Mouse (Mus musculus) olfactory bulb, adult 2 months (tissue): ENCODE measurements around the gene Cep170b.

ENCODE experiments used
- CTCF ChIP-seq: fragments of 200-500 bp; IDR thresholded peaks from 2 replicates; pipeline ENCODE4 v1.5.1; 2012; ENCODE audit warnings: low read depth, mild to moderate bottlenecking, low read length, moderate library complexity; ENCODE audit not compliant: insufficient read depth
- POLR2A ChIP-seq: fragments of 200-500 bp; IDR thresholded peaks from 2 replicates; pipeline ENCODE4 v1.6.1; 2012; ENCODE audit warnings: mild to moderate bottlenecking, low read depth, low read length, moderate library complexity; ENCODE audit not compliant: insufficient read depth

GRCm38 (mm10) chr12:112794356-112794816 is 74.1 kb downstream of the Cep170b start:
- TF ChIP-seq CTCF (no peak), POLR2A (no peak)
